Mouse (Mus musculus): ENCODE measurements around the gene Hdhd5. TPM values are rescaled to one million over a fixed set of nuclear protein-coding genes. Genes with fewer than 3 reads are reported as not detected.
A peak's percentile ranks its signal among the peaks of the same experiment; 100 is the strongest.

Hdhd5 gene
- total RNA-seq, 2 experiments from 2014 or later: 20.1 to 21.7 TPM

DNA sequence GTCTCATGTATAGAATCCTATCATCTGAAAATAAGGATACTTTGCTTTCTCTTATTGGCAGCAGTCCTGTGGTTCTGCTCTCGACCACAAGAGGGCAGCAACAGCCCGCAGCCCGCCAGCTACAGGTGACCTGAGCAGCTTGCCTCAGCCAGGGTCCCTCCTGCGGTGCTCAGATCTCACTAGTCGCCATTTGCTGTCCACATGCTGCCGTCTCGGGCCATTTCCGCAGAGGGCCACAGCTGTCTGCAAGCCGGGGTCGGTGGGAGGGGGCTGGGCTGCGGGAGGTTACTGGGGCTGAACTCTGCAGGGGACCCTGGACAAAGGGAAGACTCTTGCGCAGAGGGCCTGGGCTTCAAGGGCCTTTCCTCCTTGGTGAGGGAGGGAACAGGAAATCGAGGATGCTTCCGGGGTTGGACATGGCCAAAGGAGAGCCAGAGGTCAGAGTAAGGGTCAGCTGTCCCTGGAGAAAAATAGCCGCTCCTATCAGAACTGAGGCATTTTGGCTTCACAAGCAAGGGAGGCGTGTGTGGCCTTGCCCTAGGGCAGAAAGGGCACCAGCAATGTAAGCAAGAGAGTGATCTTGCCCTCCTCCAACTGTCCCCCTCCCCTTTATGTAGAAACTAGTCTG, 8.1 kb upstream of the Hdhd5 start:
- intact Hi-C loops (cut with DNase I): loop anchor here (1.0 to 5.0 kb wide), 3 partner anchors 58 to 197 kb away; no protein-coding TSS in a partner anchor
- peak; percentile 71 to 81 for DNase-seq

DNA sequence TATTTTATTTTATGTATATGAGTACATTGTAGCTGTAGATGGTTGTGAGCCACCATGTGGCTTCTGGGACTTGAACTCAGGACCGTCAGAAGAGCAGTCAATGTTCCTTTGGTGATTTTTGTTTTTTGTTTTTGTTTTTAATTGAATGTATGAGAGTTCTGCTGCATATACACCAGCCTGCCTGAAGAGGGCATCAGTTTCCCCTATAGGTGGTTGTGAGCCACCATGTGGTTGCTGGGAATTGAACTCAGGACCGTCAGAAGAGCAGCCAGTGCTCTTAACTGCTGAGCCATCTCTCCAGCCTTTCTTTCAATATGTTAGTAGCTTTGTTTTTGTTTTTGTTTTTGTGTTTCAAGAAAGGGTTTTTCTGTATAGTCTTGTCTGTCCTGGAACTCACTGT, 5.2 kb upstream of the Hdhd5 start:
- intact Hi-C loops (cut with DNase I): loop anchor here (5.0 kb wide), 1 partner anchor 61 kb away; no protein-coding TSS in a partner anchor
- no peak for DNase-seq

- DNase-seq: no peak
- intact Hi-C loops (cut with DNase I): no loop called here
Observed at GRCm38 (mm10) chr6:120532594-120532993, 1.5 kb upstream of the Hdhd5 start.

DNA sequence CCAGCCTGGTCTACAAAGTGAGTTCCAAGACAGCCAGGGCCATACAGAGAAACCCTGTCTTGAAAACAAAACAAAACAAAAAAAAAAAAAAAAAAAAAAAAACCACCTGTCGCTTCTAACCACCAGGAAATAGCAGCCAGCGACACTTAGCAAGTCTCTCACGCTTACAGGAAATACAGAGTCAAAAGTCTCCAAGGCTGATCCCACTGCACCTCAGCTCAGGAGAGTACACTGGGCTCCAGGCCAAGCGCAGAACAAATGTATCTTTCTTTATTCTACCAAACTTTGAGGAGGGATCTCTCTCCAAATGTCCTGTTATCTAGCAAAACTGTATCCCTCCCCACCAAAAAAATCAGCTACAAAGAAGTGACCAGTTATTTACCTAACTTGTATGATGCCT, 2.0 kb downstream of the Hdhd5 start:
- intact Hi-C loops (cut with DNase I): no loop called here
- DNase-seq: no peak

DNA sequence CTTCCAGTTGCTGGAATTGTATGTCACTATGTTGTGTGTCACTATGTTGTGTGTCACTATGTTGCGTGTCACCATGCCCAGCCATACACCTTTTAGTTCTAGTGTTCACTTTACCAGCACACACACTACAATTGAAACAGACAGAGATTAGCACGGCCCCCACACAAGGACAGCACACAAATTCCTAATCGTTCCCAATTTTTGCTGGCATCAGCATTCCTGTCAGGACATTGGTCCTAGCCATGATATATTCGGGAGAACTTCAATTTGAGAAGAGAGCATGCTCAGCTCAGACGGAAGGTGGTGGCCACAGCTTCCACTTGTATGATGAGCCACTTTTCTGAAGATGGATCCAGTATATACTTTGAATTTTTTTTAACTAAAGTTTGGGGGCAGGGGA, 6.3 kb downstream of the Hdhd5 start:
- intact Hi-C loops (cut with DNase I): no loop called here
- DNase-seq: no peak

- no peak for DNase-seq
- intact Hi-C loops (cut with DNase I): no loop called here
Observed at GRCm38 (mm10) chr6:120519647-120520046, 11.5 kb downstream of the Hdhd5 start.

- intact Hi-C loops (cut with DNase I): no loop called here
- DNase-seq: no peak
Observed at GRCm38 (mm10) chr6:120517311-120517710, 13.8 kb downstream of the Hdhd5 start.

- intact Hi-C loops (cut with DNase I): no loop called here
Observed at GRCm38 (mm10) chr6:120516879-120517278, 14.2 kb downstream of the Hdhd5 start.

GRCm38 (mm10) chr6:120516422-120516821, 14.7 kb downstream of the Hdhd5 start:
- no peak for DNase-seq
- intact Hi-C loops (cut with DNase I): no loop called here

More at GRCm38 (mm10) chr6:120516879-120517278, 14.2 kb downstream of the Hdhd5 start:
- no peak for DNase-seq

- intact Hi-C loops (cut with DNase I): no loop called here
Observed at GRCm38 (mm10) chr6:120511212-120511611, 19.9 kb downstream of the Hdhd5 start.

DNA sequence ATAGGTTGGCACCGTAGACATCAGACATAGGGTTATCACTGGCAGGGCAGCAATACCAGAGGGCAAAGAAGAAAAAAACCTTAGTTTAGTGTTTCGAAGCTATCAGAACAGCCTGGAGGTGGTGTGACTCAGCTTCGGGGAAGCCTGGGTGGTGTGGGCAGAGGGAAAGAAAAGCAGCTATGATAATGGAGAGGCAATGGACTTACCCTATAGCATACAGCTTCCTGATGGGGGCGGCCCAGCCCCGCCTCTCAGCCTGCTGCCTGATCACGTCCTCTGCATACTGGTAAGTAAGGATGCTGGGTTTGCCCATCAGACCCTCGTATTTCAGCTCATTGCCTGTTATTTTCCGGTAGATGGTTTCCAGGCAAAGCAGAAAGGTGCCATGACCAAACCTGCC, 20.7 kb downstream of the Hdhd5 start:
- intact Hi-C loops (cut with DNase I): no loop called here
- DNase-seq: no peak

More at GRCm38 (mm10) chr6:120511212-120511611, 19.9 kb downstream of the Hdhd5 start:
- DNase-seq: no peak

GRCm38 (mm10) chr6:120509975-120510374, 21.1 kb downstream of the Hdhd5 start:
- DNase-seq: no peak
- intact Hi-C loops (cut with DNase I): no loop called here

GRCm38 (mm10) chr6:120508645-120509044, 22.5 kb downstream of the Hdhd5 start:
- DNase-seq: no peak
- intact Hi-C loops (cut with DNase I): no loop called here

- DNase-seq: peak in 1 of 2 experiments; percentile 29
- intact Hi-C loops (cut with DNase I): no loop called here
Observed at GRCm38 (mm10) chr6:120505531-120505930, 25.6 kb downstream of the Hdhd5 start.

GRCm38 (mm10) chr6:120504051-120504450, 27.1 kb downstream of the Hdhd5 start:
- no peak for DNase-seq
- intact Hi-C loops (cut with DNase I): no loop called here

GRCm38 (mm10) chr6:120496544-120496943, 34.6 kb downstream of the Hdhd5 start:
- DNase-seq: no peak
- intact Hi-C loops (cut with DNase I): no loop called here

DNA sequence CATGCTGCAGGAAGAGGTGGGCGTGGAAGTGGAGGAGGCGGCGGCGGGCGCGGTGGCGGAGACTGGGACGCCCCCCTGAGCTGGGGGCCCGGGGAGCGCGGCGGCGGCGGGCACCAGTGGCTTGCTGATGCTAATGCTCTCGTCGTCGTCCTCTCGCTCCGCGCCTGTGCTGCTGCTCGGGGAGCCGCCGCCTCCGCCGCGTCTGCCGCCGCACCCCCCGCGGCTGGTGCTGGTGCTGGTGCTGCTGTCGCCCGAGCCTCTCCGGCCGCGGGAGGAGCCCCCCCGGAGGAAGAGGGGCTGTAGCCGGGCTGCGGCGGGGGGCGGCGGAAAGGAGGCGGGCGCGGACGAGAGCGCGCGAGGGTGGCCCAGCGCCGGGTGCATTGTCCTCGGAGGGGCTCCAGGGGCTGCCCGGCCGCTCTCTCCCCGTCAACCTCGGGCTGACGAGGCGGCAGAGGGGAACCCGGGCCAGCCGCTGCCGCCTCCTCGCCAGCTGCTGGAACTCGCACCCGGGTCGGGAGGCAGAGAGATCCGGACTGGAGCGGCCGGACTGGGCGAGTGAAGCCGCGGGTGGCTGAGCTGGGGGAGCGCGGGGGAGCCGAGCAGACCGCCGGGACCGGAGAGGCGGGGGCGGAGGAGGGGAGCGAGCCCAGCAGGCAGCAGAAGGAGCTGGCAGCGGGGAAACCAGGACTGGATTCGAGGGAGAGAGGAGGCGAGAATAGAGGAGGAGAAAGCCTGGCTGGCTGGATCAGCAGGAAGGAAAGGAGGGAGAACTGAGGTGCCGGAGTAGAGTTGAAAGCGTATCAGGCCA, 37.5 kb downstream of the Hdhd5 start, which contains the start of gene Tmem121b:
Gene Tmem121b, minus strand, starts transcription at position 434 of the 808 bp plus-strand sequence.
- peak; percentile 57 to 58 for DNase-seq

GRCm38 (mm10) chr6:120492499-120493373, 38.4 kb downstream of the Hdhd5 start:
- peak; percentile 19 to 49 for DNase-seq
- intact Hi-C loops (cut with DNase I): no loop called here

More for the DNA sequence above, 37.5 kb downstream of the Hdhd5 start, which contains the start of gene Tmem121b:
- intact Hi-C loops (cut with DNase I): no loop called here

- intact Hi-C loops (cut with DNase I): no loop called here
- DNase-seq: no peak
Observed at GRCm38 (mm10) chr6:120491862-120492498, 39.1 kb downstream of the Hdhd5 start.

- intact Hi-C loops (cut with DNase I): no loop called here
- DNase-seq: no peak
Observed at GRCm38 (mm10) chr6:120491064-120491463, 40.1 kb downstream of the Hdhd5 start.
